ENCODE assay signal across 12 mouse cellular contexts in genomic region chr3:130940302-130940867, GRCm38 (mm10).
DNase-seq lines count a peak whose midpoint lies in the region; ATAC-seq and TF ChIP-seq lines count a peak whose summit lies in the region.
"Had no signal": no experiment of that assay in that cellular context is flagged by ENCODE, and none has a peak within 500 bp of the region (broad histone marks: within the 10 kb centered on the region; RNA-seq: fewer than 3 reads in every experiment).

No protein-coding gene starts in this region.

- H3K9ac ChIP-seq in lung, postnatal 0 days (replicated peaks; ENCODE audit: low read depth), result no peak overlapping the region
- H3K9ac ChIP-seq: hindbrain, embryonic 12.5 days; limb, embryonic 12.5 days had no signal

- H3K27ac ChIP-seq in lung, postnatal 0 days (ENCODE audit: low read length), result no peak overlapping the region
- no peak overlapping the region for H3K27ac ChIP-seq in forebrain, embryonic 10.5 days
- H3K27ac ChIP-seq: hindbrain, embryonic 12.5 days; limb, embryonic 12.5 days had no signal

- TF ChIP-seq POLR2A in lung, adult 2 months (IDR thresholded peaks at IDR 0.05; ENCODE audit: borderline replicate concordance, extremely low read depth, low read depth, low read length), result no peak

- no peaks in the 10 kb centered on the region; the same call in none of the 2 replicates for H3K4me1 ChIP-seq in lung, adult 2 months (ENCODE audit: control insufficient read depth, insufficient read depth, low read length)
- peaks cover 1% of the 10 kb centered on the region; the same call in 1 of the 2 replicates for H3K4me1 ChIP-seq in lung, postnatal 0 days (ENCODE audit: insufficient read depth, low read depth, low read length)
- H3K4me1 ChIP-seq in forebrain, embryonic 10.5 days, result peaks cover 25% of the 10 kb centered on the region

- H3K36me3 ChIP-seq in lung, postnatal 0 days (ENCODE audit: insufficient read depth, low read length), result no peaks in the 10 kb centered on the region
- H3K36me3 ChIP-seq in forebrain, embryonic 10.5 days (replicated peaks), result no peaks in the 10 kb centered on the region
- H3K36me3 ChIP-seq: hindbrain, embryonic 12.5 days; limb, embryonic 12.5 days had no signal

- intact Hi-C loops in gastrocnemius, postnatal 36 days (cut with DNase I), result no loop called here

- peak; percentile 36 for DNase-seq in gastrocnemius, postnatal 10 days
- no peak for DNase-seq in gastrocnemius, postnatal 36 days
- peak; percentile 14 to 22 for DNase-seq in lung, adult 18-20 months
- DNase-seq in lung, adult 2 months, result no peak
- DNase-seq in adipocyte (ENCODE audit: low spot score), result peak; percentile 94
- DNase-seq in lung, postnatal 0 days (ENCODE audit: low spot score), result peak; percentile 62
- DNase-seq in forebrain, embryonic 10.5 days (ENCODE audit: extremely low spot score, low spot score), result no peak
- DNase-seq: kidney, postnatal 36 days had no signal

- H3K4me3 ChIP-seq in lung, adult 2 months (replicated peaks; ENCODE audit: extremely low read depth, low read depth, low read length), result no peak overlapping the region
- no peak overlapping the region for H3K4me3 ChIP-seq in lung, postnatal 0 days (ENCODE audit: low read depth, low read length)
- no peak overlapping the region for H3K4me3 ChIP-seq in forebrain, embryonic 10.5 days
- H3K4me3 ChIP-seq: hindbrain, embryonic 12.5 days; limb, embryonic 12.5 days had no signal

- H3K9me3 ChIP-seq in lung, postnatal 0 days (ENCODE audit: low read length), result no peaks in the 10 kb centered on the region
- H3K9me3 ChIP-seq in forebrain, embryonic 10.5 days, result no peaks in the 10 kb centered on the region
- H3K9me3 ChIP-seq: hindbrain, embryonic 12.5 days; limb, embryonic 12.5 days had no signal

- TF ChIP-seq EP300 in lung, postnatal 0 days (IDR thresholded peaks at IDR 0.05), result no peak

- TF ChIP-seq CTCF in lung, adult 2 months (IDR thresholded peaks at IDR 0.05; ENCODE audit: insufficient read depth, low read length), result no peak
- no peak; the same call in 1 of the 2 replicates for TF ChIP-seq CTCF in lung, postnatal 0 days (IDR thresholded peaks at IDR 0.05)

- no peak overlapping the region for H3K4me2 ChIP-seq in lung, postnatal 0 days (replicated peaks; ENCODE audit: low read depth, low read length)
- H3K4me2 ChIP-seq: hindbrain, embryonic 12.5 days; limb, embryonic 12.5 days had no signal

- 0 out of 2 replicates have a peak, but pooled peaks have one; percentile 40 for ATAC-seq in lung, postnatal 0 days
- ATAC-seq in frontal cortex, adult (ENCODE audit: low TSS enrichment), result no peak
- ATAC-seq: CD4-positive, CD25-positive, alpha-beta regulatory T cell, adult 4 months had no signal

- H3K27me3 ChIP-seq in lung, postnatal 0 days (replicated peaks; ENCODE audit: insufficient read depth, low read length), result no peaks in the 10 kb centered on the region
- H3K27me3 ChIP-seq in forebrain, embryonic 10.5 days (ENCODE audit: poor library complexity, severe bottlenecking), result peaks cover 13% of the 10 kb centered on the region; the same call in 1 of the 2 replicates
- H3K27me3 ChIP-seq: hindbrain, embryonic 12.5 days; limb, embryonic 12.5 days had no signal

- WGBS in lung, adult 2 months, result 61% methylated on average over 5 of the region's 5 CpGs
- WGBS in lung, postnatal 0 days, result 68% methylated on average over 5 of the region's 5 CpGs
- WGBS in forebrain, embryonic 10.5 days, result 86% methylated on average over 5 of the region's 5 CpGs

Comparison
In these comparisons a context has a peak if more than half of its experiments do, and no peak if none do; other contexts are left out.
1. DNase-seq: peak in gastrocnemius, postnatal 10 days (single experiment), lung, adult 18-20 months (2 of 2), adipocyte (single experiment) and lung, postnatal 0 days (single experiment); none in gastrocnemius, postnatal 36 days (0 of 2), lung, adult 2 months (single experiment) and forebrain, embryonic 10.5 days (single experiment).